Mouse (Mus musculus): ENCODE results near the gene Rtf2. TPM values are rescaled to one million over a fixed set of nuclear protein-coding genes. Genes with fewer than 3 reads are reported as not detected.

The Rtf2 gene
- total RNA-seq, 2 experiments from 2014 or later: 73.9 to 74.2 TPM

DNA sequence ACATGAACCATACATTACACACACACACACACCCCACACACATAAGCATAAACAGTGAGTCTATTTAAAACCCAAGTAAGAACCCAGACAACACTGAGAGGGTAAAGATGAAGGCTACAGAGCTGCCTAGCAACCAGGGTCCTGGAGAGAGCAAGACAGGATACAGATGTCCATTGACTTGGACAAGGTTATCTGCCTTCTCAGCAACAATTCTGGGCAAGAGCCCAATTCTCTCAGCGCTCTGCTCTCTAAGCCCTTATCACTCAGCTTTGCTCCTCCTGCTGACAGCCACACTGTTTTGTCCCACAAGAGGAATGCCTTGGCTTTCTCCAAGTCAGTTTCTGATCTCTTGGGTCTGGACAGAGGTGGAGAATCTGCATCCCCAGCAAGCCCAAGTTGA lies 9.7 kb upstream of the Rtf2 start:
- intact Hi-C loops (cut with DNase I): no loop called here
- DNase-seq (ENCODE audit: low spot score in 2 of 2): no peak

GRCm38 (mm10) chr2:172433746-172434145 lies 6.6 kb upstream of the Rtf2 start:
- no peak for DNase-seq (ENCODE audit: low spot score in 2 of 2)
- intact Hi-C loops (cut with DNase I): no loop called here

GRCm38 (mm10) chr2:172437371-172437952 lies 2.9 kb upstream of the Rtf2 start:
- DNase-seq (ENCODE audit: low spot score in 2 of 2): no peak
- intact Hi-C loops (cut with DNase I): no loop called here

DNA sequence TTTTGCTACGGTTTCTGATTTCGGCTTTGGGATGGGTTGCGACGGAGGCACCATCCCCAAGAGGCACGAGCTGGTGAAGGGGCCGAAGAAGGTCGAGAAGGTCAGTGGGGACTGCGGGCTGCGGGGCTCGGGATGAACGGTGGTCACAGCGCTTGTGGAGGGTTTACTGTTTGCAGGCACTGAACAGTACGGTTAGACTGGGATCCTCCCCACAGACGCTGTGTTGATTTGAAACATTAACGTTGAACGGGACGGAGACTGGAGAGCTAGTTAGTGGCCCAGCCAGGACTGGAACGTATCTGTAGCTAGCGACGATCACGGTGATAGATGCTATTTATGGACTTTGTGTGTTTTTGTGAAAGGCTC lies 267 bp downstream of the Rtf2 start:
- intact Hi-C loops (cut with DNase I): loop anchor here (1.0 to 5.0 kb wide), 3 partner anchors 48 to 70 kb away; partner anchors contain the start of genes Aurka, Cass4 and Cstf1

GRCm38 (mm10) chr2:172441176-172441575 lies 820 bp downstream of the Rtf2 start:
- intact Hi-C loops (cut with DNase I): loop anchor here (2.0 to 5.0 kb wide), 2 partner anchors 49 to 62 kb away; partner anchors contain the start of gene Cass4
- no peak for DNase-seq (ENCODE audit: low spot score in 2 of 2)

More for the DNA sequence above, 267 bp downstream of the Rtf2 start:
- DNase-seq (ENCODE audit: low spot score in 2 of 2): no peak

- intact Hi-C loops (cut with DNase I): no loop called here
Measured at GRCm38 (mm10) chr2:172445617-172446016, 5.3 kb downstream of the Rtf2 start.

DNA sequence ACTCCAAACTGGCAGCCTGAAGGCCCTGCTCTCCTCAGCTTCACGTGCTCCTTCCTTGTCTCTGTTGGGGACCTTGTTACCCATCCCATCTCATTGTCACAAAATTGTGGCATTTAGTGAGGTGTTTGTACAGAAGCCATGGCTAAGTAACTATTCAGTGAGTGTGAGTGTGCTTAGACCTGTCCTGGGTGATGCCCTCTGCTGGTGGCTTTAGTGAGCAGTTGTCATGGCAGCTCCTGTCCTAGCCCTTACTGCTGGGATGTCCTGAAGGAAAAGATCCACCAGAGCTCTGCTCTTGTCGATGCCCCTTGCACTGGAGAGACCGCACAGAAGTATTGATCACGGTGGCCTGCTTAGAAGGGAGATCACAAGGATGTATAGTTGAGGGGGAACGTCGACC lies 7.0 kb downstream of the Rtf2 start:
- peak in 1 of 2 experiments; percentile 23 for DNase-seq (ENCODE audit: low spot score in 2 of 2)
- intact Hi-C loops (cut with DNase I): no loop called here

More at GRCm38 (mm10) chr2:172445617-172446016, 5.3 kb downstream of the Rtf2 start:
- no peak for DNase-seq (ENCODE audit: low spot score in 2 of 2)

GRCm38 (mm10) chr2:172448329-172448728 lies 8.0 kb downstream of the Rtf2 start:
- intact Hi-C loops (cut with DNase I): no loop called here
- DNase-seq (ENCODE audit: low spot score in 2 of 2): no peak

- no peak for DNase-seq (ENCODE audit: low spot score in 2 of 2)
- intact Hi-C loops (cut with DNase I): loop anchor here (5.0 kb wide), 1 partner anchor 223 kb away; no protein-coding TSS in a partner anchor
Measured at GRCm38 (mm10) chr2:172450640-172451039, 10.3 kb downstream of the Rtf2 start.

DNA sequence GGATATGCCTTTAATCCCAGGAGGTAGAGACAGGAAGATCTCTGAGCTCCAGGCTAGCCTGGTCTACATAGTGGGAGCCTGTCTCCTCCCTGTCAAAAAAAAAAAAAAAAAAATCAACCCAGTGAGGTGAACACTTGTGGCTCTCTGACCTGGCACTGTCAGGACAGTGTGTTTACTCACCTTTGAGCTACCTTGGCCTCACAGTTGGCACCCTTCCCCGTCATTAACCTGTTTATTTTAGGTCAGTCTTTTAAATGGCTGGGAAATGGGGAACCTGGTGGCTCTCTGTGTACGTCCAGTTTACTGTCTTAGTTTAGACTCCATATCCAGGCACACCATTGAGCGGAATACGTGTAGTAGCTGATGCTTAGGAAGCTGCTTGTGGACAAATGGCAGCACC lies 11.7 kb downstream of the Rtf2 start:
- intact Hi-C loops (cut with DNase I): loop anchor here (5.0 kb wide), 1 partner anchor 225 kb away; no protein-coding TSS in a partner anchor
- no peak for DNase-seq (ENCODE audit: low spot score in 2 of 2)

DNA sequence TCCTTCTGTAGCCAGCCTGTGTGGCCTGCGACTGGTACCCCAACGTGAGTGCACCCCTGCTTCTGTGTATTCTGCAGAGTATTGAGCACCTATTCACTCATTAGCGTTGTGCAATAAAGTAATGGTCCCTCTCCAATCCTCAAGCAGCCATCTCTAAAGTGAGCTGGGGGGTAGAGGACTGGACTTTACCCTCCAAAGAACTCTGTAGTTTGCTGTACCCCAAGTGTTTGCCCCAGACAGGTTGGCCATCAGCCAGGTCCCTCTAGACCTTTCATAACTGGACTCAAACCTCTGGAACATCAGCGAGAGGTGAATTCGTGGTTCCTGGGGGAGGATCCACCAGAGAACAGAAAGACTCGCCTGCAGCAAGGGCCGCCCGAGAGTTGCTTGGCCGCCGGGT lies 12.1 kb downstream of the Rtf2 start:
- intact Hi-C loops (cut with DNase I): loop anchor here (5.0 kb wide), 1 partner anchor 225 kb away; no protein-coding TSS in a partner anchor
- DNase-seq (ENCODE audit: low spot score in 2 of 2): no peak

GRCm38 (mm10) chr2:172458496-172458895 lies 18.1 kb downstream of the Rtf2 start, which contains the start of gene Gcnt7:
TSS of gene Gcnt7 (minus strand) at chr2:172458596.
- intact Hi-C loops (cut with DNase I): no loop called here
- no peak for DNase-seq (ENCODE audit: low spot score in 2 of 2)

DNA sequence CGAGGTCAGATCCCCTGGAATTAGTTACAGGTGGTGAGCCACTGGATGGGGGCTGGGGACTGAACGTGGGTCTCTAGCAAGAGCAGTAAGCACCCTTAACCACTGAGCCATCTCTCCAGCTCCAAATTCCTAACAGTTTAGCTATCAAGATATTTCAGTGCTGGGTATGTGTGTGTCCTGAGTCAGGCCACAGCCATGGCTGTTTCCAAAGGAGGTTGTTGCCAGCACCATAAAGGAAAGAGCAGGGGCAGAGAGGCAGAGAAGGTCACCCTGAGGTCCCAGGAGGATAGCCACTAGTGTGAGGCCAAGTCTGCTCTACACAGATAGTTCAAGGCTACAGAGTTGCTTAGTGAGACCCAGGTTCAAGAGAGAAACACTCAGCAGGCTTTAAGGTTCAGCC lies 20.3 kb downstream of the Rtf2 start:
- intact Hi-C loops (cut with DNase I): no loop called here
- no peak for DNase-seq (ENCODE audit: low spot score in 2 of 2)

DNA sequence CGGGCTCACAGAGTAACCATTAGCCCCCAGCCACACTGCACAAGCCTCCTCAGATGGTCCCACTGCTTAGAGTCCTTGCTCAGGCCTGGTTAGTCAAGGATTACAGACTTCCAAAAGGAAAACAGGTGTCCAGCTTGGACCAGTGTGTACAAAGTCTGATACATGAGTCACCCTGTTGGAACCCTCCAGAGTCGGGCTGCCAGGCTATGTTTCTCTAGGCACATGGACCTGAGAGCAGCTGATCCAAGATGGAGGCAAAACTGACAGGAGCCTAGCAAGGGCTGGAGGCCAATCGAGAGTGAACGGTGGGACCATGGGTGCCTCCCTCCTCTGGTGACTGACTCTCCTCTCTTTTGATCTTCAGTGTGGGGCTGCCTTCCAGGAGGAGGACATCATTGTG lies 22.5 kb downstream of the Rtf2 start:
- intact Hi-C loops (cut with DNase I): no loop called here
- no peak for DNase-seq (ENCODE audit: low spot score in 2 of 2)

- intact Hi-C loops (cut with DNase I): no loop called here
- DNase-seq (ENCODE audit: low spot score in 2 of 2): no peak
Measured at GRCm38 (mm10) chr2:172466427-172467132, 26.2 kb downstream of the Rtf2 start.

DNA sequence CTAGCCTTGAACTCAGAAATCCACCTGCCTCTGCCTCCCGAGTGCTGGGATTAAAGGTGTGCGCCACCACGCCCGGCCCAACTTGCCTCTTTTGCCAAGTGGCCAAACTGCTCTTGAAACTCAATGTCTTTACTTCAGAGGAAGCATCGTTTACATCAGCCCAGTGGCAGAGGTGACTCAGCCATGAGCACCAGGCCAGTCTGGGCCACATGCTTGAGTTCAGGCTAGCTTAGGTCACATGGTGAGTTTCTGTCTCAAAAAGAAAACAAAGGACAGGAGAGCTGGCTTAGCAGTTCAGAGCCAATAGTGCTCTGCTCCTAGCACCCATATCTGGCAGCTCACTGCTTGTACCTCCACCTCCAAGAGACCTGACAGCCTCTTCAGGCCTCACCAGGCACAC lies 26.9 kb downstream of the Rtf2 start:
- intact Hi-C loops (cut with DNase I): no loop called here
- DNase-seq (ENCODE audit: low spot score in 2 of 2): no peak

GRCm38 (mm10) chr2:172468346-172468819 lies 28.0 kb downstream of the Rtf2 start:
- intact Hi-C loops (cut with DNase I): no loop called here
- peak in 1 of 2 experiments; percentile 8 for DNase-seq (ENCODE audit: low spot score in 2 of 2)

- intact Hi-C loops (cut with DNase I): no loop called here
- DNase-seq (ENCODE audit: low spot score in 2 of 2): no peak
Measured at GRCm38 (mm10) chr2:172472318-172472717, 32.0 kb downstream of the Rtf2 start, which contains the start of gene Fam209. TSS of gene Fam209 (plus strand) at chr2:172472520.

DNA sequence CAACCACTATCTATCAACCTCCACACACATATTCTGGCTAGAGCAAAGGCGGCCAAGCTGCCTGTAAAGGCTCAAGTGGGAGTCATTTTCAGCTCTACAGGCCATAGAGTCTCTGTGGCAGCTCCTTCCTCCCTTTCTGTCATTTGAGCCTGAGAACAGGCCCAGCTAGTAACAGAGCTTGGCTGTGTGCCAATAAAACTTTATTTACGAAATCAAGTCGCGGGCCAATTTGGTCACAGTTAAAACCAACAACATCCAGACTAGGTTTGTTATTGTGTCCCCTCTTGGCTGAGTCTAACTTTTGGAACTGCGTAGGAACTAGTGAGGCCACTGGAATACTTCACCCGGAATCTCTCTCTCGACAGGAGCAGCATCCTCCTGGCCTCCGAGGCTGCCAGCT lies 33.2 kb downstream of the Rtf2 start:
- intact Hi-C loops (cut with DNase I): no loop called here
- DNase-seq (ENCODE audit: low spot score in 2 of 2): no peak

GRCm38 (mm10) chr2:172474970-172475369 lies 34.6 kb downstream of the Rtf2 start:
- intact Hi-C loops (cut with DNase I): loop anchor here (5.0 kb wide), 1 partner anchor 612 kb away; no protein-coding TSS in a partner anchor
- DNase-seq (ENCODE audit: low spot score in 2 of 2): no peak

Measured in left cerebral cortex, postnatal 25 days (tissue).